Mouse (Mus musculus) bone marrow, adult 2 months (tissue): ENCODE data around the gene Phf21b.

Experiments
- CTCF ChIP-seq: fragments of 200-500 bp; IDR thresholded peaks from 2 replicates; pipeline ENCODE4 v1.5.1; 2011; ENCODE audit warnings: low read length, control low read depth; ENCODE audit not compliant: control insufficient read depth, insufficient read depth
- POLR2A ChIP-seq: fragments of 200-500 bp; IDR thresholded peaks from 2 replicates; pipeline ENCODE4 v1.6.1; 2011; ENCODE audit warnings: low read depth, mild to moderate bottlenecking, control low read depth, low read length, borderline replicate concordance; ENCODE audit not compliant: control insufficient read depth

DNA sequence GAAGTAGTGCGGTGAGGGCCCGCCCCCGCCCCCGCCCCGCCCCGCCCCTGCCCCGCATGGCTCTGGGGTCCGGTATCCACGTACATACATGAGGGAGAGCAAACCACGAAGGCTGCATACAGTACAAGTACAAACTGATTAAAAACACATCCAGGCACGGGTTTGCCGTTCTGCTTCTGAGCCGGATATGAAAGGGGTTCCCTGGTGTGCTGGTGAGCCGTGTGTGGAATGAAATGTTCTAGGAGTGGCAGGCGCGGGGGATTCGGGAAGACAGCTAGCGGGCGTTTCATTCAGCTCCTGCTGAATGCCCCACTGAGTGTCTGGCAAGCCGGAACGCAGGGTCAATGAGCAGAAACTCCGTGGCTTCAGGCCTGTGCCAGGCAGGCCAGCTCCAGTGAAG lies 99.4 kb downstream of the Phf21b start:
- TF ChIP-seq POLR2A (no peak), CTCF (no peak)
